Comparison of ENCODE assay signal across 11 mouse cellular contexts in genomic region chr13:42056712-42057332, GRCm38 (mm10).
"Had no signal": no experiment of that assay in that cellular context is flagged by ENCODE, and none has a peak within 500 bp of the region (broad histone marks: within the 10 kb centered on the region; RNA-seq: fewer than 3 reads in every experiment).

No protein-coding gene starts in this region.

- H3K4me3 ChIP-seq: limb, embryonic 13.5 days; liver, embryonic 13.5 days; midbrain, embryonic 15.5 days; neural tube, embryonic 12.5 days had no signal

- H3K27ac ChIP-seq: limb, embryonic 13.5 days; liver, embryonic 13.5 days; midbrain, embryonic 15.5 days; neural tube, embryonic 12.5 days had no signal

- DNase-seq: kidney, adult 18-20 months; kidney, postnatal 10 days; layer of hippocampus, adult 9-11 months; left cerebral cortex, postnatal 4 days; liver, embryonic 13.5 days; lung, adult 18-20 months; thymus, adult 18-20 months; thymus, postnatal 14 days had no signal

- ATAC-seq: midbrain, embryonic 15.5 days had no signal
